Mouse (Mus musculus) bone marrow macrophage, adult 2 months (primary cell): Measurements from ENCODE around the gene Cfap70.

Source experiments
- CTCF ChIP-seq: IDR thresholded peaks from 2 replicates; pipeline ENCODE4 v1.5.1; 2012; ENCODE audit warnings: low read depth, mild to moderate bottlenecking, low read length, moderate library complexity
- POLR2A ChIP-seq: IDR thresholded peaks from 2 replicates; pipeline ENCODE4 v1.6.1; 2012; ENCODE audit warnings: mild to moderate bottlenecking, low read depth, low read length, borderline replicate concordance

- no peak for TF ChIP-seq CTCF
- no peak for TF ChIP-seq POLR2A
These were observed 88.8 kb downstream of the Cfap70 start for GRCm38 (mm10) chr14:20363230-20363629.
